Mouse (Mus musculus) spleen, adult 2 months (tissue): ENCODE results near the gene Adcy6. TPM values are rescaled to one million over a fixed set of nuclear protein-coding genes. Genes with fewer than 3 reads are reported as not detected.

Experiments
- DNase-seq, 2 experiments: peaks; one replicate each; pipeline versions ENCODE4 v3.0.0 to v3.0.0-alpha.2; 2012 to 2021; ENCODE audit warnings: low spot score in 2 of 2, low read depth in 1 of 2
- H3K27ac ChIP-seq: fragments of 200-500 bp; 2 replicates; pipeline ENCODE4 v1.5.1; 2012; ENCODE audit warnings: low read length, inconsistent platforms; ENCODE audit not compliant: insufficient read depth
- H3K27me3 ChIP-seq: fragments of 200-500 bp; 2 replicates; pipeline ENCODE4 v1.6.1; 2012; ENCODE audit warnings: mild to moderate bottlenecking, moderate library complexity, low read length, inconsistent platforms; ENCODE audit not compliant: control insufficient read depth, insufficient read depth
- H3K36me3 ChIP-seq: fragments of 200-500 bp; 2 replicates; pipeline ENCODE4 v1.6.1; 2012; ENCODE audit warnings: mild to moderate bottlenecking, low read length, inconsistent platforms; ENCODE audit not compliant: control insufficient read depth, insufficient read depth
- H3K4me1 ChIP-seq: fragments of 200-500 bp; 2 replicates; pipeline ENCODE4 v1.6.1; 2011; ENCODE audit warnings: inconsistent platforms; ENCODE audit not compliant: control insufficient read depth, insufficient read depth, insufficient read length
- H3K4me3 ChIP-seq: fragments of 200-500 bp; 2 replicates; pipeline ENCODE4 v1.5.1; 2011; ENCODE audit warnings: mild to moderate bottlenecking, inconsistent platforms; ENCODE audit not compliant: insufficient read depth, insufficient read length; ENCODE audit errors: extremely low read depth
- CTCF ChIP-seq: fragments of 200-500 bp; IDR thresholded peaks from 2 replicates; pipeline ENCODE4 v1.5.1; 2011; ENCODE audit warnings: mild to moderate bottlenecking, inconsistent platforms; ENCODE audit not compliant: insufficient read depth, insufficient read length, insufficient replicate concordance; ENCODE audit errors: extremely low read depth
- POLR2A ChIP-seq: fragments of 200-500 bp; IDR thresholded peaks from 2 replicates; pipeline ENCODE4 v1.6.1; 2011; ENCODE audit warnings: low read depth, low read length, inconsistent platforms
- WGBS: fragments of 180-500 bp; shearing (Covaris S2); methylation state at CpG from one replicate; pipeline ENCODE4 v1.1.7; 2018; 5-methylcytosine and 5-hydroxymethylcytosine counted together
- polyA plus RNA-seq: library from polyadenylated mRNA; depleted of rRNA; stranded (reverse); fragments of >200 nt; gene quantifications from 2 replicates; pipeline ENCODE4 v1.2.3, GENCODE M21; 2012; rRNA removed

Adcy6 gene
- 23.2 and 24.2 TPM in 2 replicates for polyA plus RNA-seq

DNA sequence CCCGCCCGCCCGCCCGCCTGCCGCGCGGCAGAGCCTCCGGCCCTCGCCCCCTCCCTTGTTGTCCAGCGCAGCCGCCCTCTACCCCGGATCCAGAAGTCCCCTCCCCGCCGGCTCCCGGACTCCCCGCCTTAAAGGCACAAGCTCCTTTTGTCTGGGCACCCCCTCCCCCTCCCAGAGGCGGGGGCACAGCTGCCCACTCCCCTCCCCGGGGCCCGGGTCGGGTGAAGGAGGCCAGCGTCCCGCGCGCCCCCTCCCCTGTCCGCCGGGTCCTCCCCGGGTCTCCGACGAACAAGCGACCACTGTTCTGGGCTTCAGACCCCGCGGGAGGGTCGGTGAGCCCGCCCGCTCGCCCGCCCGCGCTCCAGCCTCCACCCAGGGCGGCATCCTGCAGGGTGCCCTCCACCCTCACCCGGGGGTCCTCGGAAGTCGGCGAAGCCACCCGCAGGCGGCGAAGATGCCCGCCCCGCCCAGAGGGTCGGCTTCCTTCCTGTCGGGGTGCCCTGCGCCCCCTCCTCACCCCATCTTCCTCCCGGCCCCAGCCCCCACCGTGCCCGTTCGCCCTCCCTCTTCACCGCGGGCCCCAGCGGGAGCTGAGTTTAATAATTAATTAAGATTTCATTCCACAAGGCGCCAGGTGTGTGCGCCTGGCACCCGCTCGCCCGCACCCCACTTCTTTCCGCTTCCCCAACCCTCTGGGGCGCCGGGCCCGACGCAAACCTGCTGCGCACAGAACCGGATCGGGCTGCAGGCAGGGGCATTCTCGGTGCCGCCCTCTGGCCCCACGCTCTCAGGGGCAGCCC is at the start of gene Adcy6:
TSS of gene Adcy6 (minus strand) at position 746 of the 800 bp plus-strand sequence.
- Histone ChIP-seq H3K27ac (no peak within 1 kb of the TSS), H3K4me3 (peak within 1 kb of the TSS; percentile 61), H3K36me3 (no peaks in the 10 kb centered on the region), H3K4me1 (no peaks in the 10 kb centered on the region; the same call in 1 of the 2 replicates), H3K27me3 (peaks cover 10% of the 10 kb centered on the region)
- TF ChIP-seq CTCF: no peak
- TF ChIP-seq POLR2A: no peak
- peak in 1 of 2 experiments; percentile 30 for DNase-seq
- WGBS: 2% methylated on average over 65 of the region's 75 CpGs

- Histone ChIP-seq H3K27me3 (no peaks in the 10 kb centered on the region), H3K27ac (no peak overlapping the region), H3K4me3 (no peak overlapping the region), H3K36me3 (peaks cover 50% of the 10 kb centered on the region), H3K4me1 (no peaks in the 10 kb centered on the region)
- whole genome bisulfite sequencing: 95% methylated on average over 15 of the region's 15 CpGs
- no peak for DNase-seq
- no peak for TF ChIP-seq POLR2A
- TF ChIP-seq CTCF: no peak
Measured at GRCm38 (mm10) chr15:98656982-98657751, 47.3 kb upstream of the Adcy6 start.

- H3K4me1 ChIP-seq: no peaks in the 10 kb centered on the region
- no peak overlapping the region for H3K27ac ChIP-seq
- no peak for TF ChIP-seq CTCF
- no peak for TF ChIP-seq POLR2A
- DNase-seq: no peak
- no peak overlapping the region for H3K4me3 ChIP-seq
- WGBS: 97% methylated on average over 8 of the region's 8 CpGs
- H3K36me3 ChIP-seq: peaks cover 77% of the 10 kb centered on the region
- H3K27me3 ChIP-seq: no peaks in the 10 kb centered on the region
Measured at GRCm38 (mm10) chr15:98652174-98652573, 42.3 kb upstream of the Adcy6 start.

GRCm38 (mm10) chr15:98651431-98651830 is 41.6 kb upstream of the Adcy6 start:
- H3K27me3 ChIP-seq: no peaks in the 10 kb centered on the region
- TF ChIP-seq CTCF: no peak
- TF ChIP-seq POLR2A: no peak
- no peak overlapping the region for H3K4me3 ChIP-seq
- peaks cover 77% of the 10 kb centered on the region for H3K36me3 ChIP-seq
- no peaks in the 10 kb centered on the region for H3K4me1 ChIP-seq
- no peak for DNase-seq
- 93% methylated on average over 15 of the region's 15 CpGs for WGBS
- H3K27ac ChIP-seq: no peak overlapping the region

DNA sequence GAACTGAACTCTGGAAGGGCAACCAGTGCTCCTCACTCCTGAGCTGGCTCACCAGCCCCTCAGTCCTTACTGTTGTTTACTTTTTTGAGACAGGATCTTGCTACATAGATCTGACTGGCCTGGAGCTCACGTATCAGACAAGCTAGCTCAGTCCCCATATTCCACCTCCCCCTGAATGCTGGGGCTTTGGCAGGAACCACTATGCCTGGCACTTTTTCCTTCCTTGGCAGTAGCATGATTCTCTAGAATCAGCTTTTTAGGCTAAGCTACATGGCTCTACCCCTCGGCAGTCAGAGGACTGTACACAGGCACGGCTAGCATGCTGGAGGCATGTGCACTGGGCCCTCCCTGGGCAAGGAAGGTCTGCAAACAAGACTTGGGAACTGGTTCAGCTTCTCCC is 38.2 kb upstream of the Adcy6 start:
- no peaks in the 10 kb centered on the region for H3K4me1 ChIP-seq
- H3K27ac ChIP-seq: no peak overlapping the region
- peaks cover 74% of the 10 kb centered on the region for H3K36me3 ChIP-seq
- H3K4me3 ChIP-seq: no peak overlapping the region
- DNase-seq: no peak
- WGBS: 95% methylated on average over 3 of the region's 3 CpGs
- H3K27me3 ChIP-seq: no peaks in the 10 kb centered on the region
- TF ChIP-seq CTCF (no peak), POLR2A (no peak)

GRCm38 (mm10) chr15:98647308-98647707 is 37.4 kb upstream of the Adcy6 start:
- 95% methylated on average over 10 of the region's 10 CpGs for WGBS
- Histone ChIP-seq H3K4me1 (no peaks in the 10 kb centered on the region), H3K27ac (no peak overlapping the region), H3K36me3 (peaks cover 67% of the 10 kb centered on the region), H3K4me3 (no peak overlapping the region), H3K27me3 (no peaks in the 10 kb centered on the region)
- no peak for TF ChIP-seq CTCF
- TF ChIP-seq POLR2A: no peak
- DNase-seq: no peak
